ENCODE assay signal across 8 mouse cellular contexts in the genomic region with DNA sequence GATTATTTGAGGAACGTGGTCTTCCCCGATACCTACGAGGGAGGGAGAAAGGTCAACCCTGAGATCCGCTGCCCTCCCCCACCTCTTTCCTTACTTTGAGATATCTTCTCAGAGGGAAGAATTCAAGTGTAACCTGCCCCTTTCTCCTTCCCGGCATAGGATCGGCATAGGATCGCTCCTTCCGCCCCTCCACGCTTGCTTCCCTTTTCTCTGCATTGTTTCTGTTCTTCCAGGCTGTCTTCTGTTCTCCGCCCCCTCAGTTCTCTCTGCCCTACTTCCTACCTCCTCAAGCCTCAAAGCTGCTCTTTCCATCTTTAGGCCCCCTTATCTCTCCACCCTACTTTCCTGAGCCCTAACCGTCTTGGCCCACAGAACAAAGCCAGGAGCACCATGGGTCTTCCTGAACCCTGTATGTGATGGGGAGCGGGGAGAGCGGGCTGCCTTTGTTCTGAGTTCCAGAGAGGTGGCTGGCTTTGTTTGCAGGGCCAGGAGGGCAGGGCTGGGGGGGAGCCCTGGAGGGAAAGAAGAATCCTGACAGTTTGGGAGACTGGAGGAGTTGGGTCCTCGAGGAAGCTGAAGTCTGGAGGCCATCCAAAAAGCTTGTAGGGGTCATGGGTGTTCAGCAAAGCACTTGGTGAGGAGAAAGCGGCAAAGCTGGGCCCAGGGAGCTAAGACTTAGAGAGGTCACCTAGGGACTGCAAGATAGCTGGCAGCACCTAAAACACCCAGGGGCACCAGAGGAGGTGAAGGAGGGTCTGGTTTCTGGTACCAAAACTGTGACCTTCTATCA. TPM values are rescaled to one million over a fixed set of nuclear protein-coding genes. Genes with fewer than 3 reads are reported as not detected.
DNase-seq lines count a peak whose midpoint lies in the region; ATAC-seq and TF ChIP-seq lines count a peak whose summit lies in the region.

No protein-coding gene starts in this region.

- TF ChIP-seq EP300 in liver, embryonic 14.5 days (IDR thresholded peaks at IDR 0.05; ENCODE audit: low read depth) = no peak

- no peak for ATAC-seq in liver, embryonic 14.5 days (ENCODE audit: insufficient read depth)
- ATAC-seq in neural tube, embryonic 14.5 days (ENCODE audit: low read depth) = no peak

- peak overlapping the region; percentile 93 for H3K4me3 ChIP-seq in hindbrain, embryonic 10.5 days
- H3K4me3 ChIP-seq in liver, embryonic 14.5 days (ENCODE audit: insufficient read depth in 1 of 2, low read depth in 2 of 2, low read length in 2 of 2) = peak overlapping the region; percentile 58 to 80
- peak overlapping the region; percentile 96 for H3K4me3 ChIP-seq in neural tube, embryonic 14.5 days (ENCODE audit: low read depth, low read length)

- H3K27me3 ChIP-seq in hindbrain, embryonic 10.5 days (ENCODE audit: insufficient read depth, poor library complexity, severe bottlenecking) = no peaks in the 10 kb centered on the region
- no peaks in the 10 kb centered on the region for H3K27me3 ChIP-seq in liver, embryonic 14.5 days (ENCODE audit: control insufficient read depth, insufficient read depth, low read length)
- no peaks in the 10 kb centered on the region for H3K27me3 ChIP-seq in neural tube, embryonic 14.5 days (ENCODE audit: control insufficient read depth, insufficient read depth, low read length)

- peaks cover 43% of the 10 kb centered on the region for H3K36me3 ChIP-seq in hindbrain, embryonic 10.5 days
- H3K36me3 ChIP-seq in liver, embryonic 14.5 days (replicated peaks; ENCODE audit: control insufficient read depth, insufficient read depth, low read depth) = no peaks in the 10 kb centered on the region
- no peaks in the 10 kb centered on the region for H3K36me3 ChIP-seq in neural tube, embryonic 14.5 days (ENCODE audit: control insufficient read depth, insufficient read depth, low read length)

- TF ChIP-seq CTCF in liver, embryonic 14.5 days (IDR thresholded peaks at IDR 0.05; ENCODE audit: low read depth) = no peak

- WGBS in hindbrain, embryonic 10.5 days = 3% methylated on average over 15 of the region's 15 CpGs
- 6% methylated on average over 15 of the region's 15 CpGs for WGBS in liver, embryonic 14.5 days (ENCODE audit: insufficient replicate concordance)
- under 1% methylated on average over 15 of the region's 15 CpGs for WGBS in neural tube, embryonic 14.5 days

- H3K27ac ChIP-seq in hindbrain, embryonic 10.5 days = peak overlapping the region; percentile 99
- no peak overlapping the region; the same call in 1 of the 2 replicates for H3K27ac ChIP-seq in liver, embryonic 14.5 days
- peak overlapping the region; percentile 97 for H3K27ac ChIP-seq in neural tube, embryonic 14.5 days (ENCODE audit: low read depth, low read length)

- DNase-seq in 3T3-L1 (ENCODE audit: low read depth, low spot score) (peak; percentile 44), 416B (ENCODE audit: low read depth) (peak; percentile 88)
- DNase-seq in embryo, embryonic 9.5 days (ENCODE audit: extremely low spot score) = peak; percentile 58
- DNase-seq in hindbrain, embryonic 10.5 days (ENCODE audit: low spot score) = peak; percentile 58
- DNase-seq in liver, embryonic 14.5 days (ENCODE audit: low read depth in 3 of 3, low spot score in 3 of 3) = no peak
- DNase-seq in gastrocnemius, postnatal 25 days = no peak
- no peak for DNase-seq in ovary, postnatal 14 days (ENCODE audit: low spot score)

- peak overlapping the region; percentile 78; the same call in 1 of the 2 replicates for H3K9ac ChIP-seq in liver, embryonic 14.5 days (replicated peaks)
- peak overlapping the region; percentile 96 for H3K9ac ChIP-seq in neural tube, embryonic 14.5 days (replicated peaks; ENCODE audit: low read depth, low read length)

- H3K9me3 ChIP-seq in hindbrain, embryonic 10.5 days = no peaks in the 10 kb centered on the region
- H3K9me3 ChIP-seq in liver, embryonic 14.5 days (ENCODE audit: control insufficient read depth, low read length) = no peaks in the 10 kb centered on the region
- H3K9me3 ChIP-seq in neural tube, embryonic 14.5 days (ENCODE audit: control insufficient read depth, low read length) = no peaks in the 10 kb centered on the region

- peak overlapping the region; percentile 98 for H3K4me2 ChIP-seq in liver, embryonic 14.5 days (ENCODE audit: low read depth)
- peak overlapping the region; percentile 95 for H3K4me2 ChIP-seq in neural tube, embryonic 14.5 days (ENCODE audit: low read depth, low read length)

- peaks cover 80% of the 10 kb centered on the region for H3K4me1 ChIP-seq in hindbrain, embryonic 10.5 days (replicated peaks)
- H3K4me1 ChIP-seq in liver, embryonic 14.5 days (replicated peaks; ENCODE audit: control insufficient read depth in 2 of 2, insufficient read depth in 2 of 2, low read length in 1 of 2) = peaks cover 20 to 58% of the 10 kb centered on the region in 2 experiments
- peaks cover 29% of the 10 kb centered on the region for H3K4me1 ChIP-seq in neural tube, embryonic 14.5 days (ENCODE audit: control insufficient read depth, insufficient read depth, low read length)

RNA-seq across cellular contexts. Expression of gene Arhgef2, which starts 17.8 kb away (rescaled TPM):
- polyA plus RNA-seq in hindbrain, embryonic 10.5 days (2016; fragmentation: Nextera tagmentation; extraction: Ambion mirVana) = 111 and 123 TPM in 2 replicates
- polyA plus RNA-seq in liver, embryonic 14.5 days (2012; rRNA removed) = 8.5 and 8.9 TPM in 2 replicates
- 10.1 and 11.5 TPM in 2 replicates for polyA plus RNA-seq in liver, embryonic 14.5 days (2014; fragmentation: Nextera tagmentation; extraction: Ambion mirVana)
- 137 and 145 TPM in 2 replicates for polyA plus RNA-seq in neural tube, embryonic 14.5 days (2014; fragmentation: Nextera tagmentation; extraction: Ambion mirVana)
- total RNA-seq in gastrocnemius, postnatal 25 days (2021) = 10 to 100 TPM; 28.1 to 33.0 TPM

RNA-seq across cellular contexts. Expression of gene Rxfp4, which starts 29.4 kb away (rescaled TPM):
- polyA plus RNA-seq in hindbrain, embryonic 10.5 days (2016; fragmentation: Nextera tagmentation; extraction: Ambion mirVana) = not detected in 2 replicates
- not detected in 2 replicates for polyA plus RNA-seq in liver, embryonic 14.5 days (2012; rRNA removed)
- polyA plus RNA-seq in liver, embryonic 14.5 days (2014; fragmentation: Nextera tagmentation; extraction: Ambion mirVana) = not detected in 2 replicates
- not detected in 2 replicates for polyA plus RNA-seq in neural tube, embryonic 14.5 days (2014; fragmentation: Nextera tagmentation; extraction: Ambion mirVana)
- total RNA-seq in gastrocnemius, postnatal 25 days (2021) = not detected

RNA-seq across cellular contexts. Expression of gene Ssr2, which starts 47.9 kb away (rescaled TPM):
- 207 and 220 TPM in 2 replicates for polyA plus RNA-seq in hindbrain, embryonic 10.5 days (2016; fragmentation: Nextera tagmentation; extraction: Ambion mirVana)
- polyA plus RNA-seq in liver, embryonic 14.5 days (2012; rRNA removed) = 165 and 230 TPM in 2 replicates
- polyA plus RNA-seq in liver, embryonic 14.5 days (2014; fragmentation: Nextera tagmentation; extraction: Ambion mirVana) = 168 and 173 TPM in 2 replicates
- 127 and 143 TPM in 2 replicates for polyA plus RNA-seq in neural tube, embryonic 14.5 days (2014; fragmentation: Nextera tagmentation; extraction: Ambion mirVana)
- 10 to 100 TPM; 52.2 to 63.2 TPM for total RNA-seq in gastrocnemius, postnatal 25 days (2021)

Comparison
In these comparisons a context has a peak if more than half of its experiments do, and no peak if none do; other contexts are left out.
1. DNase-seq: peak in 3T3-L1 (single experiment), 416B (single experiment), embryo, embryonic 9.5 days (single experiment) and hindbrain, embryonic 10.5 days (single experiment); none in liver, embryonic 14.5 days (0 of 3), gastrocnemius, postnatal 25 days (single experiment) and ovary, postnatal 14 days (single experiment).
2. Peak in every context shown above with its lines, with median percentiles within 50 percentile points of each other: H3K4me3 ChIP-seq.